Mouse (Mus musculus): ENCODE measurements around the gene Gal.

- no peak for TF ChIP-seq POLR2A (IDR thresholded peaks at IDR 0.05; ENCODE audit: borderline replicate concordance, low read depth, low read length)
- no peak for TF ChIP-seq CTCF (IDR thresholded peaks at IDR 0.05; ENCODE audit: low read depth, low read length)
Observed at GRCm38 (mm10) chr19:3388629-3389057, 25.7 kb downstream of the Gal start, which contains the start of gene Tesmin.
